Mouse (Mus musculus): Measurements from ENCODE around the gene Nme3.

GRCm38 (mm10) chr17:24850065-24850772 lies 46.1 kb upstream of the Nme3 start, which contains the start of gene Fahd1:
- TF ChIP-seq POLR2A (IDR thresholded peaks at IDR 0.05; ENCODE audit: control insufficient read depth, extremely low read depth, insufficient read depth, low read length, poor library complexity): peak; percentile 85
- TF ChIP-seq CTCF (IDR thresholded peaks at IDR 0.05; ENCODE audit: borderline replicate concordance, control insufficient read depth, extremely low read depth, insufficient read depth, low read length, poor library complexity): 0 out of 2 replicates have a peak, but pooled peaks have one; percentile 23
